Mouse (Mus musculus) kidney, adult 18-20 months (tissue): ENCODE measurements at regions not wholly inside any gene's neighbourhood (a gene's known extent, or its start where the extent isn't known, plus 50 kb on each side); places are given as distances from the start of the nearest gene placed in this dataset.

Source experiments
- DNase-seq: peaks from one replicate; pipeline ENCODE4 v3.0.0; 2021

- DNase-seq, result no peak
Measured at GRCm38 (mm10) chr16:47754671-47755070, 528.9 kb upstream of the Dppa4 start.

- DNase-seq, result no peak
Measured at GRCm38 (mm10) chr16:47758296-47758695, 525.2 kb upstream of the Dppa4 start.

GRCm38 (mm10) chr16:47765742-47766141, 517.8 kb upstream of the Dppa4 start:
- DNase-seq, result peak; percentile 9

- DNase-seq, result no peak
Measured at GRCm38 (mm10) chr16:47788515-47788914, 495.0 kb upstream of the Dppa4 start.

- DNase-seq, result no peak
Measured at GRCm38 (mm10) chr16:47790666-47791065, 492.9 kb upstream of the Dppa4 start.

- DNase-seq, result no peak
Measured at GRCm38 (mm10) chr16:47791456-47791855, 492.1 kb upstream of the Dppa4 start.

- DNase-seq, result no peak
Measured at GRCm38 (mm10) chr16:47798838-47799237, 484.7 kb upstream of the Dppa4 start.

GRCm38 (mm10) chr16:47843169-47843568, 440.4 kb upstream of the Dppa4 start:
- no peak for DNase-seq

- no peak for DNase-seq
Measured at GRCm38 (mm10) chr16:47851631-47852030, 431.9 kb upstream of the Dppa4 start.

GRCm38 (mm10) chr16:47859840-47860239, 423.7 kb upstream of the Dppa4 start:
- no peak for DNase-seq

- no peak for DNase-seq
Measured at GRCm38 (mm10) chr16:47875258-47875657, 408.3 kb upstream of the Dppa4 start.

- DNase-seq, result no peak
Measured at GRCm38 (mm10) chr16:47883476-47883875, 400.1 kb upstream of the Dppa4 start.

- no peak for DNase-seq
Measured at GRCm38 (mm10) chr16:47887019-47887418, 396.5 kb upstream of the Dppa4 start.

- no peak for DNase-seq
Measured at GRCm38 (mm10) chr16:47900785-47901184, 382.7 kb upstream of the Dppa4 start.

GRCm38 (mm10) chr16:47938000-47938399, 345.5 kb upstream of the Dppa4 start:
- no peak for DNase-seq
